Mouse (Mus musculus): ENCODE results near the gene Plcz1. TPM values are rescaled to one million over a fixed set of nuclear protein-coding genes. Genes with fewer than 3 reads are reported as not detected.

The Plcz1 gene
- 1 to 10 TPM in 1 of 2 experiments, under 1 TPM in 1; 0.99 to 1.3 TPM for total RNA-seq (2021)
- long read RNA-seq: 0 reads

DNA sequence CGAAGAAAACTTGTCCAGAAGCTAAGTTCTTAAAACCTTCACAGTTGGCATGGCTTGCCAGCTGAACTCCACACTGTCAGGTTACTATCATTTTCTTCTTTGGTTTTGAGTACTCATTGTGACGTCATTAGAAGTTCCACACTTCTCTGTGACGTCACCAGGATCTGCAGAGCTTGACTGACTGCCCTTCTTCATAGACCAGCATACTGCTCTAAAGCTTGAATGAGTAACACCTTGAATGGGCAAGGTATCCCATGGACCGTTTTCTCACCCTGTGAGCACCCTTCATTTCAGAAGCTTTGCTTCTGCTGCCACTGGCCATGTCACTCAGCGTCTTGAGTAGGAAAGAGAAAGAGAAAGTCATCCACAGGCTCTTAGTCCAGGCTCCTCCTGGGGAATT, at the start of gene Plcz1:
Gene Plcz1, minus strand, starts transcription at position 101 of the 400 bp plus-strand sequence.
- DNase-seq (ENCODE audit: low spot score in 2 of 2): no peak

DNA sequence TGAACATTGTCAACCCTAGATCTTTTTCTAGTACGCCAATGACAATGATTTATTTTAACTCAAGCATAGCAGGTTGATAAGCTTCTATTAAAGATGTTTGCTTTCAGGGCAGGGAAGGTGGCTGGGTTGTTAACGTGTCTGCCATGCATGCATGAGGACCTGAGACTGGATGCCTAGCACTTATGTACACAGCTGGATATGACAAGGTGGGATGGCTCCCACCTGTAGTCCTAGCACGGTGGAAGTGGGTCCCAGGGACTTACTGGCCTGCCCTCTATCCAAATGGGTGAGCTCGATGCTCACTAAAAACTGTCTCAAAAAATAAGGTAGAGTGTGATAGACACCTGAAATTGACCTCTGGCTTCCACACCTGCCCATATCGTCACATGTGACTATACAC, 48.6 kb upstream of the Plcz1 start:
- no peak for DNase-seq (ENCODE audit: low spot score in 2 of 2)

DNA sequence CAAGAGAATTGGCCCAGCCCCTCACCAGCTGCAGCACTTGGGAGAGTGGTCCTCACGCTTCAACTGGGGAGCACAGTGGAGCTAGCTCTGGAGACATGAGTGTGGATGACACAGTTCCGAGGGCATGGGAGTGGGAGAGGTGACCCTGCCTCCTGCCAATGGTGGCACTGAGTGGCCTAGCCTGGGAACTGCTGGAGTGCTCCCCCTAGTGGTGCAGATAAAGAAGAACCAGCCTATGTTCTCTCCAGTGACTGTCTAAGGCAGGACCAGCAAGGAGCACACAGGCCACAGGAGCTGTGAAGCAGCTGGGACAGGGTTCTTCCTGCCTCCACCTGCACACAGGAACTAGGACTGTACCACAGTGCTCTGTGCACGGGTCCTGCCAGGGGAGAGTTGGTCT, 40.5 kb upstream of the Plcz1 start:
- no peak for DNase-seq (ENCODE audit: low spot score in 2 of 2)

DNA sequence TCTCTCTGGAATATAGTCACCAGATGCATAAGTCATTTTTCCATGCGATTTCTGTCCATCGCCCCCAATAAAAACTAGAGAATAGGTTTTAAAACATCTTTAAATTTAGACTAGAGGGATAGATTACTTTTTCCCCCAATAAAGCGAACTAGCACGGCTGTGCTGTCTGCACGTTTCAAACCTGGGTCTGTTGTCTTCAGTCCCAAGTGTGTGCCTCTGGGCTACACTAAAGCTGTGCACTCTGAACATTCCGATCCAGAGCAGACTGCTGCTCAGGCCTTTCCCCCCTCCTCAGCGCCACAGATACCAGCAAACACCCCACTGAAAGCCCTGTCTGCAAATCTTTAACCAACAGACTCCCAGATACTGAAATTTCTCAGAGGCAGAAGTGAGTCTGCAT, 39.7 kb upstream of the Plcz1 start:
- no peak for DNase-seq (ENCODE audit: low spot score in 2 of 2)

DNA sequence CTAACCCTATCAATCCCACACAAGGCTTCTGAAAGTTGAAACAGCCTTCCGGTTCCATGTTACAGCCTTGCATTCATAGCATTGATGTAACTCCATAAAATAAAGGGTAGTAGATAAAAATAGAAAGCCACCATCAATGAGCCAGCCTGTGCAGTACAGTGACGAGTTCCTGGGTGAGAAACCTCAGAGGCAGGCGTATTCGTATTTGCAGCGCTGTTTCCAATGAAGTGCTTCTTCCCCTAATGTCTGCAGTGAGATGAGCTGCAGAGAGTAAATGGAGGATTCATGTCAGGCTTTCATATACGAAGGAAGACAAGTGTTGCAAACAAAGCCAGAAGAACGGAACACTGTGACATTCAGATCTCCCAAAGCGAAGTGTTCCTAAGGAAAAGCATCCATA, 27.9 kb upstream of the Plcz1 start:
- DNase-seq (ENCODE audit: low spot score in 2 of 2): peak in 1 of 2 experiments; percentile 7

DNA sequence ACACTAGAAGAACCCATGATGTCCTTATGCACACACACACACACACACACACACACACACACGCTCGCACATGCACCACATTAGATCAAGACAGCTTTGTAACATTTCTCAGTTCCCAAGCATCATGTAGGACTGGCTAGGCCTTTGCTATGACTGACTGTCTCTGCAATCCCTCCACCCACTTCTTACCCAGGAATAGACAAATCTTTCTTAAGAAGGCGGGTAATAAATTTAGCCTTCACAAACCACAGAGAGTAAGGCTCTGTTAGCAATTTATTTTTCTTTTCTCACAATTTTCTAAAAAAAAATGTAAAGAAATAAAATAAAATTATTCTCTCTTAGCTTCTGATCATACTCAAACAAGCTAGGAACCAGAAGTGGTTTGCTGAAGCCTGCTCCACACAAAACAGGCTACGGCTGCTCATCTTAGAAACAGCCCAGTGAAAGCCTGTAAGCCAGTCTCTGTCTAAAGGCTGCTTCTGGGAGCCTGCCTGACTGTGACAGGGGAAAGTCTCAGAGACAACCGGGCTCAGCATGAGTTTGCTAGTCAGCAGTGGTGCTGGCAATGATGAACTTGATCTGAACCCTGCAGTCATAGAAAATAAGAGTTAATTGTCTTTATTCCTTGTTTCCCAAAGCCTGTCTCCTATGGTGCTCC, 13.1 kb upstream of the Plcz1 start:
- DNase-seq (ENCODE audit: low spot score in 2 of 2): no peak

DNA sequence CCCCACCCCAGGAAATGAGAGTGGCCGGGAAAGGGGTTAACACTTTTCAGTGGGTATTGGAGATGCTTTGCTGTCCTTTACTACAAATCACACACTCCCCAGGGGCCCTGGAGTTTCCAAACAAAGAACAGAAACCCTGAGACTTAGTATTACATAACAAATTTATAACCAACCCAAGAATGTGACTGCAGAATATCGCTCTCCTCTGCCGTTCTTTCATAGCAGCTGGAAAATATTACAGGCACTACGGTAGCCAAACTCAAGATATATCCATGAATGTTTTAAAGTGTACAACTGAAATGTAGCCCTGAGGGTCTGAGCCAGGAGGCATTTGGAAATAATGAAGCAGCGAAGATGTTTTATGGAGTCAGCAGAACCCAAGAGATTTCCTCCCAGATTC, 10.2 kb upstream of the Plcz1 start:
- DNase-seq (ENCODE audit: low spot score in 2 of 2): no peak

DNA sequence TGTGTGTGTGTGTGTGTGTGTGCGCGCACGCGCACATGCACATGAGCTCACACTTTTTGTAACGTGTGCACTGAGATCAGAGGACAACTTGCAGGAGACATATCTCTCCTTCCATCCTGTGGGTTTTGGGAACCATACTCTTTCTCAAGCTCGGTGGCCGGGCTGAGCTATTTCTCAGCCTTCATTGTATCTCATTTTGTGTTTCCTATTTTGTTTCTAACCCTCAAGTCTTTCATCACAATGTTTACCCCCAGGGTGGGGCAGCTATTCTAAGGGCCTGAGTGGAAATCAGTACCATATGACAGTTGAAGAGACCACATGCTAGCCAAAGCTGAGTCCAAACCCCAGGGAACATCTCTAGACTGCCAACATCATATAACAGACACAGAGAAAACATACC, 305 bp downstream of the Plcz1 start, which contains the start of gene Capza3:
Gene Capza3, plus strand, starts transcription at position 301 of the 400 bp plus-strand sequence.
- DNase-seq (ENCODE audit: low spot score in 2 of 2): no peak

DNA sequence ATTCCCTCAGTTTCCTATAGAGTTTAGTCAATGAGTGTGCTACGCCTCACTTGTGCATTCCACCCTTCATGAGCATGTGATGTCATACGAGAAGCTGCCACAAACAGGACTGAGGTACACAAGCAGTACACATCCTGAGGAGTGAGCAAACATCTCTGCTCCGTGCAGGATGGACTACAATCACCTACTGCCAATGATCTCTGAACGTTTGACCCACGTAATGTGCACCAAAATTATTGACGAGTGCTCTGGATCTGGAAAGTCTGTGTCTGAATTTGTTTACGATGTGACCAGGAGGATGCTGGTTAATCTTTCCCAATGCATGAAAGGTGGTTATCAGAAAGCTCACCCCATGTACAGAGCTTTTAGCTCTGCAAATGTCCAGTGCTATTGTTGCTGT, 16.9 kb downstream of the Plcz1 start:
- DNase-seq (ENCODE audit: low spot score in 2 of 2): no peak

DNA sequence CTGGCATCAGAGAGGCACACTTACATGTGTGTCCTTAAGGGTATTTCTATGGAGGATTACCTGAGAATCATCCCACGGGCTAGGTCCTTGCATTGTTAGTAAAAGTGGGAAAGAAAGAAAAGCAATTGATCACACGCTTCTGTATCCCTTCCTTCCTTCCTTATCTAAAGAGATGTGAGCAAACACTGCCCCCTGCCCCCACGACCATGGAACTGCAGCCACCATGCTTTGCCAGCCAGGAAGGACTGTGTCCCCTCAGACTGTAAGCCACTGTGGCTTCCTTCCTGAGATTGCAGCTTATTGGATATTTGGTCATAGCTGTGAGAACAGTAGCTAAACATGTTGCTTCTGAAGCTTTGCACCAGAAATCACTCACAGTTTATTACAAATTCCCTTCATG, 36.1 kb downstream of the Plcz1 start:
- no peak for DNase-seq (ENCODE audit: low spot score in 2 of 2)

DNA sequence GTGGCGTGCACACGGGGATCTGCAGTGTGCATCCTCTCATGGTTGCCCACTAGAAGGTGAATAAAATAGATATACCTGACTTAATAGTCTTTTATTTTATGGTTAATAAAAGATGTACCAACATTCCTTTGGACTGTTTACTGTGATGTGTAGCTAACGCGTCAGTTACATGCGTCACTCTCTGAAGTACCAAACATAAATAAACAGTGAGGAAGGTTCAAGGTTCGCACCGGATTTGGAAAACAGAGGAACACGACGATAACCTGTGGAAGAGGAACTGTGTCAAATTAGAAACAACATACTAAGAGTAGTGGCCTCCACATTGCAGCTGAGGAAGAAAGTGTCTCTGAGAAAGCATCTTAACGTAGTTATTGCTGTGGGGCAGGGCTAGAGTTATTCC, 51.7 kb downstream of the Plcz1 start:
- DNase-seq (ENCODE audit: low spot score in 2 of 2): no peak

DNA sequence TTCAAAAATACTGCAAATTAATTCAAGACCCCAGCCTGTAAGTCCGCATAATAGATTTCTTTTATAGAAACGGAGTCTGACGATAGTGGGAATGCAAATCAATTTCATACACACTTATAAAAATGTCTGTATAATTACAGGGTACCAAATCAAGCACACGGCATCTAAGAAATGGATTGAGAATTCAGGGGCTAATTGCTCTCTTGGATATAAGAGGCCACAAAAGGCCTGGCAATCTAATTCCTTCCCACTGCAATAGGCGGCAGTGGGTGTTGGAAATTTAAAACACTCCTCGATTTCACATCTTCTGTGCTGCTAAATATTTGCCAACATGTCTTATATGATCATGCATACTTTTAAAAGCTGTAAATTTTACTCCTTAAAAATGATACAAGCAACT, 52.2 kb downstream of the Plcz1 start:
- no peak for DNase-seq (ENCODE audit: low spot score in 2 of 2)

DNA sequence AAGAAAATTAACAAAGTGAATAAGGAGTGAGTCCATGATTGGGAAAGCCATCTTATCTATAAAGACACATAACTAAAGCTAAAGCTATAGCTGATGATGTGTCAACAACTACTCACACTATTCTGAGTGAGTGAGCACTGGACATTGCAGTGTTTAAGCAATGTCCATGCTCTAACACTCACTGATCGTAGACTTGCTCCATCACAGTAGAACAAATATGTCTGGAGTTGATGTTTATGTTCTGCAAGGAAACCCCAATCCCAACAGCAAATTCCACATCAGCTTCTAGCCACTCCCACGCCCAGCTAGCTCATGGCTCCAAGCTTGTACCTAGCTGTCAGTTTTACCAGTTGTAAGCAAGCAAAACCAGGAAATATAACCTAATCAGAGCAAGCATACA, 54.7 kb downstream of the Plcz1 start:
- no peak for DNase-seq (ENCODE audit: low spot score in 2 of 2)

DNA sequence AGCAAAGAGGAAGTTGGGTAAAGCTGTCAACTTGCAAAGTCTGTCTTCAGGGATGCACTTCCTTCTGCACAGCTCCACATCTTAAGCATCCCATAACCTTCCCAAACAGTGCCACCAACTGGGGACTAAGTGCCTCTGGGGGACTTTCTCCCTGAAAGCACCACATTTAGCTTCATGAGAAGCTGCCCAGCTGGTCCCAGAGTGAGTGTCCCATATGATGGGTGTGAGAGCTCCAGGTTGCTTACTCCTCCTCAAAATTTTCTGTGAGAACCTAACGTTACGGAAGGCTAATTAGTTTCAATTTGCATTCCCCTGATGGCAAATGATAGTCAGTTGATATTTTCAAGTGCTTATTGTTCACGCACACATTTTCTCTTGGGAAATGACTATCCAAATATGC, 57.2 kb downstream of the Plcz1 start:
- peak in 1 of 2 experiments; percentile 42 for DNase-seq (ENCODE audit: low spot score in 2 of 2)

DNA sequence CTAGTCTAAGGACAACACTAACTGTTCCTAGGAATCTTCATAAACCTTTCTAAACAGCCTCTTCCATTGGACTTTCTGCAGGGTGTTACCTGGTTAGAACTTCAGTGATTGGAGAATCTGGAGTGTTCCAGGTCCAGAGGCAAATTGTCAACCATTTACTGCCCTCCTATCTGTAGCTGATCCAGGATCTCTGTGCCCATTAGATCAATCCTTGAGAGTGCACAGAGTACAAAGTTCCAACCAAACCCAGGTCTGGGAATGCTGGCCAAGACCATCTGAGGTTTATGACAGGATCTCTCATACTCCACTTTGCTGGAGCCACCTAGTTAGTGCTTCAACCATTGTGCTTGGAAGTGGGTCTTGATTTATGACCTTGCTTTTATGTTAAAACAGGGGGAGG, 60.2 kb downstream of the Plcz1 start:
- DNase-seq (ENCODE audit: low spot score in 2 of 2): no peak

DNA sequence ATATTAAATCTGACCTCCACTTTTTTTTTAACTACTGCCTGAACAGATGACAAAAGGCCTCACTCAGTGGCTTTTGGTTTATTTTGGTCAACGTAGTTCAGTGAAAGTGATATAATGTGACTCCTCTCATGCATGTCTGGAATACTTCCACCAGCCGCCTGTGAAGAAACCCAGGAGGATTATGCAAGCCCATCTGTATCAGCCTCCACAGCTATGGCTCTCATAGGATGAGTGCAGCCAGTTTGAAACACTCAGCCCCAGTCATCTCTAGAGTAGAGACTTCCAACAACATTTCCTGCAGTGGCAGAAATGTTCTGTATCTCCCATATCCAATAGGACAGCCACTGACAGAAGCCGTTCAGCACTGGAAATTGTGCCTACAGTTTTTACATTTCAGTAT, 63.1 kb downstream of the Plcz1 start:
- DNase-seq (ENCODE audit: low spot score in 2 of 2): no peak

DNA sequence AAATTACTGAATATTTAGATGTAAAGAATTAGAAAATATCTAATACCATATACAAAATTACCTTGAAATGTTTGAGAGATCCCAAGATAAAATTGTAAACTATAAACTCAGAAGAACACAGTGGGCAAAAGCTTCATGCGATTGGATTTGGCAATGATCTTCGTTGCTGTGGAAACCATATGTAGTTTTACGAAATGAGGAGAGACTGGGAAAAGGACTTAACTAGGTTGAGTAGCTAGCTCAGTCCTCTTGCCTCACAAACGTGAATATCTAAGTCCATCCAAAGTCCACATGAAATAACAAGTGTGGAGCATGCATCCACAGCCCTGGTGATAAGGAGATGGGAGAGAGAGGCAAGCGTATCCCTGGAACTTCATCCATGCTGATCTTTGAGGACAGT, 66.6 kb downstream of the Plcz1 start:
- DNase-seq (ENCODE audit: low spot score in 2 of 2): no peak

DNA sequence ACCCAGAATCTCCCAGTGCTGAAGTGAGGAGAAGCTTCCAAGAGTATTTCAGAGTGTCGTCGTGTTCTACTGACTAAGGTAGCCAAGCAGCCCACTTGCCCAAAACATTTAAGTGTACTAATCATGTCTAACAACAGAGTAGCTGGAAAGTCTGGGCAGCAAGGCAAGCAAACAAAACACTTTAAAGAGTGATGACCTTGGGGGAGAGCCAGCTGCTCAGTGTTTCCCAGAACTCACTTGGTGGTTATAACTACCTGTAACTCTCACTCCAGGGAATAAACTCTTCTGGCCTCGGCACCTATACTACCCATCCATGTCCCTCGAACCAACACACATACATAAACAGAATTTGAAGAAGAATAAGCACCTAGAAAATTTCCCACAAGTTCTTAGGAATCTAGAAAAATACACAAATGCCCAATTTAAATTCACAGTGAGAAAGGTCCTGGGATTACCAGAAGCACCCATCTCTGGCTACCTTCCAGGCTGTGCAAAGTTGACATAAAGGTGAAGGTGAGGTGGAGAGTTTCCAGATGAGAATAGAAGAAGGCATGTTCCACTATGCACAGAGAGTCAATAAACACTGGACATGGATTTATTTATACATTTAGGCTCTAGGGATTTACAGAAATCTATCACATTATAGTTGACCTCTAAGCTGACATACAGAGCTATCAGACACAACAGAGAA, 69.5 kb downstream of the Plcz1 start:
- no peak for DNase-seq (ENCODE audit: low spot score in 2 of 2)

DNA sequence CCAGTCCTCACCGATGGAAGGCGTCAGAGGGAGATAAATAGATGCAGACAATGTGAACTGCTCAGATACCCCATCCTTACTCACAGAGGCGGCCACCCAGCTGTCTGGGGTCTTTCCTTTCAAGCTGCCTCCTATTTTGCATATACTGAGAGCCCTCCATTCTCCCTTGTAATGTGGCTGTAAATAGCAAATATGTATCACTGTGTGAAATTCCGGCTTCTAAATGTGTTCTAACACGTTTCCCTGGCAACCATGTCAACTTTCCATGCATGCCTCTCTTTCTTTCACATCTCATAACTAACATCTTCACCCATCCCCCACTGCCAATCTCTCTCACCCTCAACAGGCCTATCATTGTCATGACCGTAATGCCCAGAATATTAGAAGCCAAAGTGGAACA, 74.6 kb downstream of the Plcz1 start:
- DNase-seq (ENCODE audit: low spot score in 2 of 2): no peak

DNA sequence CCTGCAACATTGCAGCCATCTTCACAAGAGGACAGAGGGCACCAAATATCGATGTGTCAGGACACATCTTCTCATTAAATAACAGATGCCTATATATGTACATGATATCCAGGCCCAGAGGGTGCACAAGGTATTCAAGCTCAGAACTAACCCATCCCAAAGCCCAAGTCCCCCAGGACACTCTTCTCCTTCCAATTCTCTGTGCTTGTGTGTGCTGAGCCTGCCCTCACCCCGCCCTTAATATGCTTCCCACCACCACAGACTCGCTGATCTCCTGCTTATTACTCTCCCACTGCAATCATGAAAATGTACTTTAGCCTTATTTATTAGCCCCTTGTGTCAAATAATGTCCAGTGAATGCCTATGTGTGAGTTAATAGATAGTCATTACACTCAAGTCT, 76.4 kb downstream of the Plcz1 start:
- DNase-seq (ENCODE audit: low spot score in 2 of 2): no peak

DNA sequence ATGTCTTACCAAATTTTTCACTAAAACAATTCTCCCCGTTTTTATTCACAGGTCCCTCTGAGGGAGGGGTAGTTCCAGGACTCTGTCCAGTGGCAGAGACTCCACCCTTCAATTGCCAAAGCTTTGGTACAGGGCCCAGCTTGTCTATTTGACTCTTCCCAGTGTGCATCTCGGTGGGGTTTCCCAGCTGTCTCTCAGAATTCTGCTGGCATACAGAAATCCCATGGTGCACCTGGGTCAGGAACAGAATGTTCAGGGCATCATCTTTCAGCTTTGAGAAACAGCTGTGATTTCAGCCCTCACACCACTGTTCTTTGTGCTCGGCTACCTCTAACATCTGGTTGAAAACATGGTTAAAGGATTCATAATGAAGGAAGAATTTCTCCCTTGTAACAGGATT, 77.5 kb downstream of the Plcz1 start:
- no peak for DNase-seq (ENCODE audit: low spot score in 2 of 2)

DNA sequence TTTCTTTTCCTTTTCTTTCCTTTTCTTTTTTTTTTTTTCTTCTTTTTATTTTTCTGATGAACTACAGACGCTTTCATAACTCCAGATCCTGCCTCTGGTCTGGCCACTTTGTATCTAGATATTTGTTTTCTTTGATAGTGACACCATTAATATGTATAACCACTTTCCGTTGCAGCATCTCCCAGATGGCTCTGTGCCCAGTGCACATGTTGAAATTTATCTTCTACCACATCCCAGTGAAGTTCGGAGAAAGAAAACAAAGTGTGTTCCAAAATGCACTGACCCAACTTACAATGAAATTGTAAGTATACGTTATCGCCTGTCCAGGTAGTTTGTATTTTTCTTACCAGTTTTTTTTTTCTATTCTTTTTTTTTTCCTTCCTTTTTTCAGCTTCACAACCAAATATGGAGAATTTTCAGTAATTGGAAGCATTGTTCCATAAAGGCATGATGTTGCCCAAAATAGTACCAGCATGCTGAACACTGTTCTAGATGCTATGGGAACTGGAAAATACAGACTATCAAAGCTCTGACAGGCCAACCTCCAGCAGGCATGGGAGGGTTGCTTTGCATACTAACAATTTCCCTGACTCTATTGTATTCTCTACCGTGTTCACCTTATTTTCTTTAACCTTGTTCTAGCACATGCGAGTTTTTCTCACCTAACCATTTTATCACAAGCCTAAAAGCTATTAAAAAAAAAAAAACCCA, 83.6 kb downstream of the Plcz1 start:
- peak in 1 of 2 experiments; percentile 37 for DNase-seq (ENCODE audit: low spot score in 2 of 2)

All from layer of hippocampus, adult 18-20 months (tissue).